Mouse (Mus musculus) lung, embryonic 14.5 days (tissue): ENCODE results near the gene Fam168a. TPM values are rescaled to one million over a fixed set of nuclear protein-coding genes. Genes with fewer than 3 reads are reported as not detected.
A peak's percentile ranks its signal among the peaks of the same experiment; 100 is the strongest.

Source experiments
- ATAC-seq: fragments of 200-750 bp; cut with Nextera tagmentation; 2 replicates; pipeline ENCODE4 v1.8.0; 2017; ENCODE audit warnings: mild to moderate bottlenecking, moderate TSS enrichment, moderate library complexity; ENCODE audit not compliant: insufficient read depth
- DNase-seq: peaks from one replicate; pipeline ENCODE4 v3.0.0-alpha.2; 2015
- H3K27ac ChIP-seq: fragments of 300-500 bp; sonication (generic); 2 replicates; pipeline ENCODE4 v1.5.1; 2014; ENCODE audit warnings: low read depth, mild to moderate bottlenecking, moderate library complexity
- H3K27me3 ChIP-seq: fragments of 300-500 bp; sonication (generic); 2 replicates; pipeline ENCODE4 v1.6.1; 2014; ENCODE audit warnings: low read length, control low read depth; ENCODE audit not compliant: insufficient read depth
- H3K36me3 ChIP-seq: fragments of 300-500 bp; sonication (generic); 2 replicates; pipeline ENCODE4 v1.6.1; 2014; ENCODE audit warnings: control low read depth; ENCODE audit not compliant: insufficient read depth
- H3K4me1 ChIP-seq: fragments of 300-500 bp; sonication (generic); 2 replicates; pipeline ENCODE4 v1.6.1; 2014; ENCODE audit warnings: antibody characterized with exemption, control low read depth; ENCODE audit not compliant: insufficient read depth
- H3K4me2 ChIP-seq: fragments of 300-500 bp; sonication (generic); 2 replicates; pipeline ENCODE4 v1.6.1; 2014; ENCODE audit warnings: mild to moderate bottlenecking
- H3K4me3 ChIP-seq: fragments of 300-500 bp; sonication (generic); 2 replicates; pipeline ENCODE4 v1.5.1; 2014; ENCODE audit warnings: low read depth, low read length
- H3K9ac ChIP-seq: fragments of 300-500 bp; sonication (generic); 2 replicates; pipeline ENCODE4 v1.6.1; 2014
- H3K9me3 ChIP-seq: fragments of 300-500 bp; sonication (generic); 2 replicates; pipeline ENCODE4 v1.6.1; 2016; ENCODE audit warnings: low read depth, low read length, control low read depth
- CTCF ChIP-seq: IDR thresholded peaks from 2 replicates; pipeline ENCODE4 v1.5.1; 2016; ENCODE audit warnings: antibody characterized with exemption, low read depth
- WGBS: fragments of 180-500 bp; shearing (Covaris S2); extraction: QIAGEN DNeasy Blood & Tissue Kit; methylation state at CpG from one replicate; pipeline ENCODE4 v1.1.7; 2014; 5-methylcytosine and 5-hydroxymethylcytosine counted together
- polyA plus RNA-seq: library from polyadenylated mRNA; unstranded; fragments of >200 nt; fragmentation: Nextera tagmentation; extraction: Ambion mirVana; gene quantifications from 2 replicates; pipeline ENCODE4 v1.2.1, GENCODE M21; 2014

Gene Fam168a
- polyA plus RNA-seq, 1 experiment from 2014 or later: 42.8 TPM

- H3K4me1 ChIP-seq: no peaks in the 10 kb centered on the region
- H3K9ac ChIP-seq: no peak overlapping the region
- ATAC-seq: no peak
- no peak overlapping the region for H3K4me3 ChIP-seq
- no peaks in the 10 kb centered on the region for H3K9me3 ChIP-seq
- no peak overlapping the region for H3K4me2 ChIP-seq
- 84% methylated on average over 5 of the region's 5 CpGs for WGBS
- DNase-seq: no peak
- H3K27me3 ChIP-seq: no peaks in the 10 kb centered on the region
- H3K36me3 ChIP-seq: 0 out of 2 replicates have a peak, but pooled peaks cover 3% of the 10 kb centered on the region
- no peak for TF ChIP-seq CTCF
- H3K27ac ChIP-seq: no peak overlapping the region
Measured at GRCm38 (mm10) chr7:100812641-100813040, 106.2 kb downstream of the Fam168a start.

- DNase-seq: no peak
- Histone ChIP-seq H3K9me3 (no peaks in the 10 kb centered on the region), H3K27me3 (no peaks in the 10 kb centered on the region), H3K4me2 (no peak overlapping the region), H3K4me3 (no peak overlapping the region), H3K4me1 (no peaks in the 10 kb centered on the region), H3K27ac (no peak overlapping the region), H3K36me3 (0 out of 2 replicates have a peak, but pooled peaks cover 3% of the 10 kb centered on the region), H3K9ac (no peak overlapping the region)
- ATAC-seq: no peak
- WGBS: 56% methylated on average over 8 of the region's 8 CpGs
- TF ChIP-seq CTCF: no peak
Measured at GRCm38 (mm10) chr7:100815900-100816570, 109.6 kb downstream of the Fam168a start.

GRCm38 (mm10) chr7:100816759-100817441 lies 110.5 kb downstream of the Fam168a start:
- Histone ChIP-seq H3K4me1 (no peaks in the 10 kb centered on the region), H3K4me2 (no peak overlapping the region), H3K9ac (no peak overlapping the region), H3K27me3 (no peaks in the 10 kb centered on the region), H3K27ac (no peak overlapping the region), H3K9me3 (no peaks in the 10 kb centered on the region), H3K36me3 (0 out of 2 replicates have a peak, but pooled peaks cover 3% of the 10 kb centered on the region), H3K4me3 (no peak overlapping the region)
- TF ChIP-seq CTCF: no peak
- WGBS: 58% methylated on average over 6 of the region's 6 CpGs
- DNase-seq (no peak), ATAC-seq (no peak)

GRCm38 (mm10) chr7:100817442-100817760 lies 111.0 kb downstream of the Fam168a start:
- no peak overlapping the region for H3K4me3 ChIP-seq
- H3K9me3 ChIP-seq: no peaks in the 10 kb centered on the region
- H3K36me3 ChIP-seq: 0 out of 2 replicates have a peak, but pooled peaks cover 3% of the 10 kb centered on the region
- WGBS: 82% methylated on average over 2 of the region's 2 CpGs
- no peaks in the 10 kb centered on the region for H3K4me1 ChIP-seq
- H3K4me2 ChIP-seq: no peak overlapping the region
- H3K27ac ChIP-seq: no peak overlapping the region
- ATAC-seq (no peak), DNase-seq (no peak)
- H3K27me3 ChIP-seq: no peaks in the 10 kb centered on the region
- H3K9ac ChIP-seq: no peak overlapping the region
- TF ChIP-seq CTCF: no peak

GRCm38 (mm10) chr7:100818401-100819064 lies 112.1 kb downstream of the Fam168a start:
- H3K4me2 ChIP-seq: no peak overlapping the region
- H3K4me1 ChIP-seq: no peaks in the 10 kb centered on the region
- H3K4me3 ChIP-seq: no peak overlapping the region
- H3K9me3 ChIP-seq: no peaks in the 10 kb centered on the region
- WGBS: 84% methylated on average over 4 of the region's 4 CpGs
- 0 out of 2 replicates have a peak, but pooled peaks cover 3% of the 10 kb centered on the region for H3K36me3 ChIP-seq
- ATAC-seq: no peak
- H3K27me3 ChIP-seq: no peaks in the 10 kb centered on the region
- no peak overlapping the region for H3K9ac ChIP-seq
- peak; percentile 48 for TF ChIP-seq CTCF
- DNase-seq: peak; percentile 34
- no peak overlapping the region for H3K27ac ChIP-seq

- Histone ChIP-seq H3K27ac (no peak overlapping the region), H3K4me1 (no peaks in the 10 kb centered on the region), H3K36me3 (0 out of 2 replicates have a peak, but pooled peaks cover 12% of the 10 kb centered on the region), H3K27me3 (no peaks in the 10 kb centered on the region), H3K9ac (no peak overlapping the region), H3K9me3 (no peaks in the 10 kb centered on the region), H3K4me2 (no peak overlapping the region), H3K4me3 (no peak overlapping the region)
- no peak for TF ChIP-seq CTCF
- ATAC-seq (no peak), DNase-seq (no peak)
- 89% methylated on average over 3 of the region's 3 CpGs for WGBS
Measured at GRCm38 (mm10) chr7:100824661-100825060, 118.2 kb downstream of the Fam168a start.

GRCm38 (mm10) chr7:100828549-100828948 lies 122.1 kb downstream of the Fam168a start:
- no peak overlapping the region for H3K4me3 ChIP-seq
- no peak for DNase-seq
- no peaks in the 10 kb centered on the region for H3K9me3 ChIP-seq
- no peaks in the 10 kb centered on the region for H3K27me3 ChIP-seq
- H3K4me2 ChIP-seq: no peak overlapping the region
- H3K4me1 ChIP-seq: no peaks in the 10 kb centered on the region
- WGBS: 91% methylated on average over 2 of the region's 2 CpGs
- peaks cover 12% of the 10 kb centered on the region; the same call in 1 of the 2 replicates for H3K36me3 ChIP-seq
- ATAC-seq: no peak
- no peak overlapping the region for H3K27ac ChIP-seq
- no peak overlapping the region for H3K9ac ChIP-seq
- no peak for TF ChIP-seq CTCF
